Mouse (Mus musculus): ENCODE measurements around the gene Ccser1. TPM values are rescaled to one million over a fixed set of nuclear protein-coding genes. Genes with fewer than 3 reads are reported as not detected.
A peak's percentile ranks its signal among the peaks of the same experiment; 100 is the strongest.

Ccser1 gene
- polyA plus RNA-seq, 1 experiment from 2014 or later: 6.3 TPM

DNA sequence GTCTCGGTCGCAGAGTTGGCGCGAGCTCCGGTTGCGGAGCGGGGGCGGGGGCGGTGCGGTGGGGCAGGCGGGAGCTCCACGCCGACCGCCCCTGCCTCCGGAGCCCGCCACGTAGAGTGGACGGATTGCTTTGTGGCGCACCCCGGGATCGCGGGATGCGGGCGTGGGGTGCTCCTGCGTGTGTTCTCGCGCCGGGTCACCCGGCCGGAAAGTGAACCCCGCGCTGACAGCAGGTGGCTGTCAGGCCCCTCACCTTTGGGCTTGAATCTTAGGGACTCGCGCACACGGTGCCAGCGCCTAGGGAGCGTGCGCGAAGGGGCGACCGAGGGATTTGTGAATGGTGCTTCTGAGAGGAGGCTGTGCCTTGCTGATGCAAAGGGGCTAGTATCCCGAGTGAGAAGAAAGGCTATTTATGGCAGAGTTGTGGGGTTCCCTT, 650 bp downstream of the Ccser1 start:
- WGBS: under 1% methylated on average over 36 of the region's 42 CpGs
- peaks cover 6% of the 10 kb centered on the region for H3K4me1 ChIP-seq
- no peaks in the 10 kb centered on the region for H3K36me3 ChIP-seq
- peak overlapping the region; percentile 71 for H3K4me3 ChIP-seq
- no peaks in the 10 kb centered on the region for H3K9me3 ChIP-seq
- ATAC-seq (ENCODE audit: insufficient number of reproducible peaks, insufficient read depth, low FRiP score, low TSS enrichment, low read depth): peak; percentile 48
- peak overlapping the region; percentile 95 for H3K4me2 ChIP-seq
- H3K27ac ChIP-seq: peak overlapping the region; percentile 62
- H3K27me3 ChIP-seq: peaks cover 13% of the 10 kb centered on the region
- H3K9ac ChIP-seq: peak overlapping the region; percentile 78

DNA sequence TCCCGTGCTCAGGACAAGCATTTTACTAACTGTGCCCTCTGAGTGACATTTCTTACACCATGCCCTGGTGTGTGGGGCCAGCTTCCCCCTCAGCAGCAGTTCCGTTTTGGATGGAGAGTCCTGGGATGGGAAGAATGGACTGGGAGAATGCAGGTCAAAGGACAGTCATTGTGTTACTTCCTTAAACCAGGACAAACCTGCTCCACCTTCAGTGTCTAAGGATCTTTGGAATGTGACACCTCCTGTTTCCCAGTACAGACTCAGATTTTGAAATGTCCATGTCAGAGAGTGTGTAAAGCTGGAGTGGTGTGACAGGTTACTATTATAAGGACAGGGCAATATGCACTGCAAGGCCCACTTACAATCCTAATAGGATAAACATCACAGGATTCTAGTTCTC, 8.9 kb downstream of the Ccser1 start:
- 63% methylated on average over 2 of the region's 2 CpGs for WGBS

DNA sequence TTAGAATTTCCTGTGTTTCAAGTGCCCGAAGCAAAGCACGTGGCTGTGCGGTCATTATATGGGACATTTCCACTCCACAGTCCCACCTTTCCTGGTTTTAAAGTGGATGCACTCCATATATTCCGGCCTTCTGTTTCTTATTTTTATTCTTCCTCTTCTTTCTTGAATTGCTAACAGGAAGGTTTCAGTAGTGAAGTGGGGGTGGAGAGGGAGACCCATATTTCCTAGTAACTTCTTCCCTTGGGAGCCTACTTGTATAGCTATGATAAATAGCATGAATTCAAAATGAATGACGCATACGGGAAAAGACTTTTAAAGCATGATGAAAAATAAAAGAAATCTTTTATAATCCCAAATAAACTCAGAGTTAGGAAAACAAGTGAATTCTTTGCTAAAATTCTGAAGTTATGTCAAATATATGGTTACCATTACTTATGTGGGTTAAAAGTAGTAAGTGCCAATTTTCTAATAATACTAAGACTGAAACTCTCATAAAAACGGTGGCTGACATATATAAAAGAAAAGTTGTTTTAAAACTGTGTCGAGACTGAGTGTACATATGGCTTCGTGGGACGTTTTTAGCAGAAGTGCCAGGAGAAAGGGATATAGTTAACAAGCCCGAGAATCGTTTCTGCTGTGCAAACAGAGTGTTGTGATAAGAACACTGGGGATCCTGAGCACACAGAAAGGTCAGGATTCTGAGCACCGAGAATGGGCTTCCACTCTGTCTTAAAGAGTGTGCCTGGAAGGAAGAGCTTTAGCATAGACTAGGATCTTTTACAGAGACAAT, 11.7 kb downstream of the Ccser1 start:
- Histone ChIP-seq H3K9me3 (no peaks in the 10 kb centered on the region), H3K4me2 (no peak overlapping the region), H3K9ac (no peak overlapping the region), H3K4me3 (no peak overlapping the region), H3K4me1 (0 out of 2 replicates have a peak, but pooled peaks cover 3% of the 10 kb centered on the region), H3K36me3 (no peaks in the 10 kb centered on the region), H3K27me3 (no peaks in the 10 kb centered on the region), H3K27ac (no peak overlapping the region)
- ATAC-seq (ENCODE audit: insufficient number of reproducible peaks, insufficient read depth, low FRiP score, low TSS enrichment, low read depth): no peak
- WGBS: 51% methylated on average over 13 of the region's 13 CpGs

More for the DNA sequence above, 8.9 kb downstream of the Ccser1 start:
- Histone ChIP-seq H3K9ac (no peak overlapping the region), H3K4me2 (no peak overlapping the region), H3K4me3 (no peak overlapping the region), H3K36me3 (no peaks in the 10 kb centered on the region), H3K9me3 (no peaks in the 10 kb centered on the region), H3K4me1 (0 out of 2 replicates have a peak, but pooled peaks cover 3% of the 10 kb centered on the region), H3K27ac (no peak overlapping the region), H3K27me3 (no peaks in the 10 kb centered on the region)
- ATAC-seq (ENCODE audit: insufficient number of reproducible peaks, insufficient read depth, low FRiP score, low TSS enrichment, low read depth): no peak

DNA sequence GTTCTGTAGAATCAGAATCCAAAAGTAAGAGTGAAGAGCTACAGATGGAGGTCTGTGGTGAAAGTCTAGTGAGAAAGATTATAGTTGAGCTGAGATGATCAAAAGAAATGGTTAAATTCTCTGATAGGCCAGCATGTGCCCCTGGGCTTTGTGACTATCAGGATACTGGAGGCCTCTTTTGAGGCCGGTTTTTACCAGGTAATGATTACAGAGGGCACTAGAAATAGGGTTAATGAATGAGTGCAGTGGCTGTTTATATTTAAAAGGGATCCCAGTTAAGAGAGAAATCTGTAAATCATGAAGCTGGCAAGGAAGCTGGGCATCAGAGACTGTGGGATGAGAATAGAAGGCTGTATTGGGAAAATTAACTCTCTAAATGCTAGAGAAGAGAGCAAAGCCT, 23.2 kb downstream of the Ccser1 start:
- H3K36me3 ChIP-seq: no peaks in the 10 kb centered on the region
- no peak overlapping the region for H3K9ac ChIP-seq
- no peaks in the 10 kb centered on the region for H3K4me1 ChIP-seq
- H3K4me2 ChIP-seq: no peak overlapping the region
- H3K9me3 ChIP-seq: no peaks in the 10 kb centered on the region
- no peak for ATAC-seq (ENCODE audit: insufficient number of reproducible peaks, insufficient read depth, low FRiP score, low TSS enrichment, low read depth)
- H3K4me3 ChIP-seq: no peak overlapping the region
- WGBS: 43% methylated on average over 1 of the region's 1 CpGs
- H3K27me3 ChIP-seq: no peaks in the 10 kb centered on the region
- H3K27ac ChIP-seq: no peak overlapping the region

DNA sequence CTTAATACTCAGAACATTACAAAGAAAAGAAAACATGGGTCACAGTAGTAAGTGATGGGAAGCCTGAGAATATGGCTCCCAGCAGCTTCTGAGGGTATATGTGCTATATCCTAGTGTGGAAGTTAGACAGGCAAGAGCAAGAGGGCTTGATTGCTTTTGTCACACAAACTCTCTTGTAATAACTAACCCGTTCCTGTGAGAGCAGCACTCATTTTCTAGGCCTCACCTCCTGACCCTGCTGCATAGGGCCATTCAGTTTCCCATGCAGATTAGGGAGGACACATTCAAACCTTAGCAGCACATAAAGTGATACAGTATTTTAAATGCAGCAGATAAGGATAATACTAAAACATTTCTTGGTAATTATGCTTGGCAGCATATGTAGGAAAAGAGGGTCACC, 25.9 kb downstream of the Ccser1 start:
- H3K9ac ChIP-seq: no peak overlapping the region
- H3K4me3 ChIP-seq: no peak overlapping the region
- H3K27me3 ChIP-seq: no peaks in the 10 kb centered on the region
- no peak overlapping the region for H3K27ac ChIP-seq
- H3K9me3 ChIP-seq: no peaks in the 10 kb centered on the region
- no peak overlapping the region for H3K4me2 ChIP-seq
- 24% methylated on average over 1 of the region's 1 CpGs for WGBS
- no peaks in the 10 kb centered on the region for H3K36me3 ChIP-seq
- H3K4me1 ChIP-seq: no peaks in the 10 kb centered on the region
- ATAC-seq (ENCODE audit: insufficient number of reproducible peaks, insufficient read depth, low FRiP score, low TSS enrichment, low read depth): no peak

DNA sequence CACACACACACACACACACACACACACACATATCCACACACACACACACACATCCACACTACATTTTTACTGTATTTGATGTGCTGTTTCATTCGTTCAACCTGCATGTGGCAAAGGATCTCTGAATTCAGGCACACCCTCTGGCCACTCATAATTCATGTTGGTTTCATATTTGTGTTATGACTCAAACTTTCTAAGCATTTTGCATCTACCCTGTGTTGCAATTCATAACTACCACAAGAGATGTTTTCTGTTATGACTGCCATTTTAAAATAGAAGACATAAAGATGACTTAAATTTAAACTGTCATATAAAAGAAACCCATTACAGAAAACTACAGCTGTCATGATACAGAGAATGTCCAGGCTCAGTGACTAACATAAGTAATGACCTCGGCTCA, 26.5 kb downstream of the Ccser1 start:
- Histone ChIP-seq H3K36me3 (no peaks in the 10 kb centered on the region), H3K4me2 (no peak overlapping the region), H3K9me3 (no peaks in the 10 kb centered on the region), H3K9ac (no peak overlapping the region), H3K4me3 (no peak overlapping the region), H3K27me3 (no peaks in the 10 kb centered on the region), H3K27ac (no peak overlapping the region), H3K4me1 (no peaks in the 10 kb centered on the region)
- WGBS: 67% methylated on average over 2 of the region's 2 CpGs
- no peak for ATAC-seq (ENCODE audit: insufficient number of reproducible peaks, insufficient read depth, low FRiP score, low TSS enrichment, low read depth)

DNA sequence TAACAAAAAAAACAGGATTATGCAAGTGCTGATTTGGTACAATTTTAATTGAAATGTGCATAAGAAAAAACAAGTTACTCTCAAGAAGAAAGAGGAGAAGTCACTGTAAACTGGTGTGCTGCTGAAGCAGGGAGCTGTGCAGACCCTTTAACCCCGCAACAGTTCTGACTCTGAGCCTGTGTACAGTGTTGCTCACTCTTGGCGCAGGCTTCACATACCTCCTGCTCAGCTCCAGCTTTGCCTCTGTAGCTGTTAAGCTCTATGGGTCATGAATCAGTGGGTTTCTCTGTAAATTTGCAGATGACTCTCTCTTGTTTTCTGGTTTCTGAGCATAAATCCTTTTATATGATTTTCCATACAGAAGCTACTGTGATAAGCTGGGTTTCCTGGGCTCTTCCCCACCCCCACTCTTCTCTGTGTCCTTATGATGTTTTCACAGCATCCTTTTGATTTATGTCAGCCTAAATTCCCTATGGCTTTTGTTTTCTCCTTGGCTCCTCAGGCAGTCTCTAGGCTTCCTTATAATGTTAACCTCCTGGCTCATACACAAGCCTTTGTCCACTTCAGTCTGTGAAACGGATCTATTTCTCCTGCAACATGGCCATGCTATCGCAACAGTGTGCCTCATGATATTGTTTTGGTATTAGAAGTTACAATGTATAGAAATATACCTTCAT, 30.1 kb downstream of the Ccser1 start:
- no peaks in the 10 kb centered on the region for H3K36me3 ChIP-seq
- H3K4me3 ChIP-seq: no peak overlapping the region
- H3K4me2 ChIP-seq: no peak overlapping the region
- H3K9me3 ChIP-seq: no peaks in the 10 kb centered on the region
- WGBS: 54% methylated on average over 4 of the region's 4 CpGs
- no peak overlapping the region for H3K27ac ChIP-seq
- H3K27me3 ChIP-seq: no peaks in the 10 kb centered on the region
- no peaks in the 10 kb centered on the region for H3K4me1 ChIP-seq
- H3K9ac ChIP-seq: no peak overlapping the region
- ATAC-seq (ENCODE audit: insufficient number of reproducible peaks, insufficient read depth, low FRiP score, low TSS enrichment, low read depth): no peak

DNA sequence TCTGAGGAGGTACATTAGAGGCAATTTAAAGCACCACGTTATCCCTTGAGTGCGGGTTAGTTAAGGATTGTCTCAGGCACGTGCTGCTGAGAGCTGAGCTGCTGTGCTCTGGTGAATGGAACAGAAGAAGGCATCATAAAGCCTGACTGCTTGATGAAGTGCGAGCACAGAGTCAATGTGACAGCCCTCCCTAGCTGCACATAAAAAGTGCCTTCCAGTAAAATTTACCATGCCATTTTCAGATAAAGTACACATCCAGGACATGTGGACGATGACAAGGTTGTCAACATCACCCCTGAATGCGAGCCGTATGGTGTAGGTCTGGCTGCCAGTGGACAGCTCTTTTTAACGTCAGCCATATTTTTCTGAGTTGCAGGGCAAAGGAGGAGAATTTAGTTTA, 35.6 kb downstream of the Ccser1 start:
- Histone ChIP-seq H3K27ac (no peak overlapping the region), H3K9ac (no peak overlapping the region), H3K36me3 (no peaks in the 10 kb centered on the region), H3K4me3 (no peak overlapping the region), H3K9me3 (no peaks in the 10 kb centered on the region), H3K4me2 (no peak overlapping the region), H3K4me1 (no peaks in the 10 kb centered on the region), H3K27me3 (no peaks in the 10 kb centered on the region)
- no peak for ATAC-seq (ENCODE audit: insufficient number of reproducible peaks, insufficient read depth, low FRiP score, low TSS enrichment, low read depth)
- 71% methylated on average over 8 of the region's 8 CpGs for WGBS

DNA sequence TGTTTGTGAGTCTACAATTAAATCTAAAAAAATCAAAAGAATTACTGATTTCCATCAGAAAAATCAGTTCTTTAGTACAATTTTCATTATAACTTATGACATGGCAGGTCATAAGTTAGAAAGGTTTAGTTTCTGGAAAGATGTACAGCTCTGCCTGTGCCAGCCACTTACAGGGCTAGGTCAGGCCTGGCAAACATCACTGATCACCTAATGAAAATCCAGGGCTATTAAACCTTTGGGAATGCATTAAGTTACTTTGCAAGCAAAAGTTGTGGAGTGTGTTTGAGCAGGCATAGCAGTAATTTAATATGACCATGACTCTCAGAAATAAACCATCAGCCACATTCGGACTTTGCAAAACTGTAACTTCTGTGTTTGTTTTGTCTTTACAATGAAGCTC, 36.4 kb downstream of the Ccser1 start:
- no peak for ATAC-seq (ENCODE audit: insufficient number of reproducible peaks, insufficient read depth, low FRiP score, low TSS enrichment, low read depth)
- H3K36me3 ChIP-seq: no peaks in the 10 kb centered on the region
- no peak overlapping the region for H3K9ac ChIP-seq
- H3K4me1 ChIP-seq: no peaks in the 10 kb centered on the region
- no peak overlapping the region for H3K4me2 ChIP-seq
- H3K27me3 ChIP-seq: no peaks in the 10 kb centered on the region
- H3K27ac ChIP-seq: no peak overlapping the region
- no peaks in the 10 kb centered on the region for H3K9me3 ChIP-seq
- WGBS: 46% methylated on average over 1 of the region's 1 CpGs
- H3K4me3 ChIP-seq: no peak overlapping the region

DNA sequence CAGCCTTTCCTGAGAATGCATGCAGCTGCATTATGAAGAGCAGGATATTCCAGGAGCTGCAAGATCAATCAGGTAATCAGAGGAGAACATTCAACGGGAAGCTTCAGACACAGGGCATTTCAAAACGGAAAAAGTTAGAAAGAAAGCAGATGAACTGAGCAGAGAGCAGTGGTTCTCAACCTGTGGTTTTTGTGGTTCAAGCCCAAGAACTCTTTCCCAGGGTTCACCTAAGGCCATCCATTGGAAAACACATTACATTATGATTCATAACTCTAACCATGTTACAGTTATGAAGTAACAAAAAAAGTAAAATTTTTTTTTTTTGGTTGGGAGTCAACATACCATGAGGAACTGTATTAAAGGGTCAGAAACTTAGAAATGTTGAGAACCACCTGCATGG, 37.6 kb downstream of the Ccser1 start:
- no peak for ATAC-seq (ENCODE audit: insufficient number of reproducible peaks, insufficient read depth, low FRiP score, low TSS enrichment, low read depth)
- H3K27me3 ChIP-seq: no peaks in the 10 kb centered on the region
- H3K4me3 ChIP-seq: no peak overlapping the region
- no peaks in the 10 kb centered on the region for H3K9me3 ChIP-seq
- H3K27ac ChIP-seq: no peak overlapping the region
- no peak overlapping the region for H3K9ac ChIP-seq
- H3K4me2 ChIP-seq: no peak overlapping the region
- H3K36me3 ChIP-seq: no peaks in the 10 kb centered on the region
- H3K4me1 ChIP-seq: no peaks in the 10 kb centered on the region
- 61% methylated on average over 2 of the region's 2 CpGs for WGBS

DNA sequence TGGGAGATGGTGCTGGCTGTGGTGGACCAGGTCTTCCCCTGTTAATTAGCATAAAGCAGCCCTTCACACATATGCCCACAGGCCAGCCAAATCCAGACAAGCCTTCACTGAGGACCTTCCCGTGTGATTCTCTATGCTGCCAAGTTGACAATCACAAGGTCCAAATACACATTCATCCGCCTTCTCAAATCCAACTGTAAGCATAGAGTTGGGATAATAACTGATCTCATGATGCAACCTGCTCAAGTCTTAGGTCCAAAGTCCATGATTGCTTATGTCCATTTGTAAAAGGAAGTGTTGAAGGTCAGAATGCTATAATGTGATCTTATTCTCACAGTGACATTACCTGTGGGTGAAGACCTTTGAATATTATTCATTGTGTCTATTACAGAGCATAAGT, 43.4 kb downstream of the Ccser1 start:
- H3K4me1 ChIP-seq: no peaks in the 10 kb centered on the region
- 75% methylated on average over 2 of the region's 2 CpGs for WGBS

DNA sequence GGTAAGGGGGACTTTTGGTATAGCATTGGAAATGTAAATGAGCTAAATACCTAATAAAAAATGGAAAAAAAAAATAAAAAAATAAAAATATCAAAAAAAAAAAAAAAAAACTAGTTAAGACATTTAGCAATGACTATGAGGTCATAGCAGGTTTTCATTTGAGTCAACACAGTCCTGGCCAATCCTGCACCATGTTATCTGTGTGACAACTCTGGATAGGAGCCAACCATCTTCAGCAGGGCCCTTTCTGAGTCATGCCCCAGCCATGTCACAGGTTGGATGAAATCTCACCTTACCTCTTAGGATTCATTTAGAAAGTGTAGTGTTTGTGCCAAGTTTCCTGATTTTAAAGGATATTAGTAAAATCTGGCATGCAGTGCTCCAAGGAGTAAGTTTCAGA, 45.2 kb downstream of the Ccser1 start:
- Histone ChIP-seq H3K27me3 (no peaks in the 10 kb centered on the region), H3K36me3 (no peaks in the 10 kb centered on the region), H3K9me3 (no peaks in the 10 kb centered on the region), H3K27ac (no peak overlapping the region), H3K4me2 (no peak overlapping the region), H3K4me1 (no peaks in the 10 kb centered on the region), H3K4me3 (no peak overlapping the region), H3K9ac (no peak overlapping the region)
- no peak for ATAC-seq (ENCODE audit: insufficient number of reproducible peaks, insufficient read depth, low FRiP score, low TSS enrichment, low read depth)

More for the DNA sequence above, 43.4 kb downstream of the Ccser1 start:
- H3K36me3 ChIP-seq: no peaks in the 10 kb centered on the region
- H3K4me2 ChIP-seq: no peak overlapping the region
- H3K9me3 ChIP-seq: no peaks in the 10 kb centered on the region
- no peaks in the 10 kb centered on the region for H3K27me3 ChIP-seq
- H3K27ac ChIP-seq: no peak overlapping the region
- no peak overlapping the region for H3K4me3 ChIP-seq
- no peak for ATAC-seq (ENCODE audit: insufficient number of reproducible peaks, insufficient read depth, low FRiP score, low TSS enrichment, low read depth)
- H3K9ac ChIP-seq: no peak overlapping the region
